Mouse (Mus musculus) MEL (cell line): ENCODE measurements around the gene Mettl1. TPM values are rescaled to one million over a fixed set of nuclear protein-coding genes. Genes with fewer than 3 reads are reported as not detected.
A peak's percentile ranks its signal among the peaks of the same experiment; 100 is the strongest.

Experiments used
- DNase-seq: peaks from one replicate; pipeline ENCODE4 v3.0.0; 2011; ENCODE audit warnings: low read depth, low spot score
- H3K27ac ChIP-seq: 2 replicates; pipeline ENCODE4 v1.5.1; 2012; ENCODE audit warnings: low read depth, mild to moderate bottlenecking, control low read depth, low read length, moderate library complexity; ENCODE audit not compliant: control insufficient read depth
- H3K27me3 ChIP-seq, 2 experiments: fragments of 150-350 bp in 1 of 2; sonication (generic) in 1 of 2; 2 replicates each; pipeline ENCODE4 v1.6.1; 2012; ENCODE audit warnings: low read length in 2 of 2, mild to moderate bottlenecking in 2 of 2, improper control_type of control experiment in 1 of 2, moderate library complexity in 1 of 2; ENCODE audit not compliant: insufficient read depth in 2 of 2, control insufficient read depth in 1 of 2
- H3K36me3 ChIP-seq, 2 experiments: 2 replicates each; pipeline ENCODE4 v1.6.1; 2012 to 2014; ENCODE audit warnings: low read length in 2 of 2, improper control_type of control experiment in 1 of 2, inconsistent platforms in 1 of 2, mild to moderate bottlenecking in 1 of 2; ENCODE audit not compliant: insufficient read depth in 2 of 2, control insufficient read depth in 1 of 2
- H3K4me1 ChIP-seq, 2 experiments: fragments of 150-350 bp in 1 of 2; sonication (generic) in 1 of 2; 2 replicates each; pipeline ENCODE4 v1.6.1; 2012; ENCODE audit warnings: low read length in 2 of 2, improper control_type of control experiment in 1 of 2, mild to moderate bottlenecking in 1 of 2; ENCODE audit not compliant: insufficient read depth in 2 of 2, control insufficient read depth in 1 of 2
- H3K4me3 ChIP-seq, 2 experiments: fragments of 150-350 bp in 1 of 2; sonication (generic) in 1 of 2; 2 replicates each; pipeline ENCODE4 v1.5.1; 2012; ENCODE audit warnings: low read depth in 2 of 2, low read length in 2 of 2, mild to moderate bottlenecking in 2 of 2, moderate library complexity in 2 of 2, control low read depth in 1 of 2, improper control_type of control experiment in 1 of 2; ENCODE audit not compliant: control insufficient read depth in 1 of 2, insufficient read depth in 1 of 2
- H3K79me2 ChIP-seq: 2 replicates; pipeline ENCODE4 v1.6.1; 2012; ENCODE audit warnings: mild to moderate bottlenecking, low read length, moderate library complexity; ENCODE audit not compliant: control insufficient read depth, poor library complexity, insufficient read depth
- H3K9ac ChIP-seq: 2 replicates; pipeline ENCODE4 v1.6.1; 2012; ENCODE audit warnings: low read depth, mild to moderate bottlenecking, control low read depth, low read length, moderate library complexity; ENCODE audit not compliant: control insufficient read depth, poor library complexity, severe bottlenecking
- H3K9me3 ChIP-seq: fragments of 150-350 bp; sonication (generic); replicated peaks from 2 replicates; pipeline ENCODE4 v1.6.1; 2012; ENCODE audit warnings: mild to moderate bottlenecking, low read length, improper control_type of control experiment, moderate library complexity; ENCODE audit not compliant: insufficient read depth
- CHD2 ChIP-seq: IDR thresholded peaks from 2 replicates; pipeline ENCODE4 v1.6.1; 2011; ENCODE audit warnings: low read length, improper control_type of control experiment
- CTCF ChIP-seq, 3 experiments: IDR thresholded peaks in 2 of 3; conservative IDR thresholded peaks in 1 of 3; 2 replicates each; pipeline ENCODE4 v1.5.1; 2011 to 2012; ENCODE audit warnings: low read length in 3 of 3, low read depth in 2 of 3, mild to moderate bottlenecking in 2 of 3, improper control_type of control experiment in 1 of 3, inconsistent platforms in 1 of 3, mixed read lengths in 1 of 3, moderate library complexity in 1 of 3; ENCODE audit not compliant: control insufficient read depth in 1 of 3, insufficient read depth in 1 of 3, poor library complexity in 1 of 3, severe bottlenecking in 1 of 3
- E2F4 ChIP-seq: IDR thresholded peaks from 2 replicates; pipeline ENCODE4 v1.6.1; 2011; ENCODE audit warnings: low read depth, low read length, improper control_type of control experiment, borderline replicate concordance
- JUND ChIP-seq: IDR thresholded peaks from 2 replicates; pipeline ENCODE4 v1.6.1; 2011; ENCODE audit warnings: low read depth, mild to moderate bottlenecking, improper control_type of control experiment, low read length
- KAT2A ChIP-seq: conservative IDR thresholded peaks from 2 replicates; pipeline ENCODE4 v1.6.1; 2012; ENCODE audit warnings: low read depth, low read length, improper control_type of control experiment, inconsistent platforms
- MEF2A ChIP-seq: IDR thresholded peaks from 2 replicates; pipeline ENCODE4 v1.6.1; 2014; ENCODE audit warnings: low read depth, mild to moderate bottlenecking, inconsistent platforms, low read length, improper control_type of control experiment; ENCODE audit not compliant: poor library complexity, insufficient replicate concordance, severe bottlenecking; ENCODE audit errors: extremely low read depth
- MXI1 ChIP-seq: IDR thresholded peaks from 2 replicates; pipeline ENCODE4 v1.6.1; 2011; ENCODE audit warnings: mild to moderate bottlenecking, low read depth, low read length, improper control_type of control experiment
- MYB ChIP-seq: IDR thresholded peaks from 2 replicates; pipeline ENCODE4 v1.6.1; 2011; ENCODE audit warnings: mild to moderate bottlenecking, low read depth, low read length, improper control_type of control experiment
- NELFE ChIP-seq: IDR thresholded peaks from 2 replicates; pipeline ENCODE4 v1.6.1; 2011; ENCODE audit warnings: low read depth, low read length, improper control_type of control experiment
- RAD21 ChIP-seq: IDR thresholded peaks from 2 replicates; pipeline ENCODE4 v1.6.1; 2011; ENCODE audit warnings: mild to moderate bottlenecking, low read depth, low read length, improper control_type of control experiment
- RCOR1 ChIP-seq: IDR thresholded peaks from 2 replicates; pipeline ENCODE4 v1.6.1; 2012; ENCODE audit warnings: low read depth, mild to moderate bottlenecking, inconsistent platforms, low read length, improper control_type of control experiment
- SMC3 ChIP-seq: IDR thresholded peaks from 2 replicates; pipeline ENCODE4 v1.6.1; 2011; ENCODE audit warnings: low read depth, low read length, improper control_type of control experiment
- TBP ChIP-seq: IDR thresholded peaks from 2 replicates; pipeline ENCODE4 v1.8.0; 2011; ENCODE audit warnings: low read depth, low read length, improper control_type of control experiment
- ZMIZ1 ChIP-seq: IDR thresholded peaks from 2 replicates; pipeline ENCODE4 v1.6.1; 2012; ENCODE audit warnings: low read depth, mild to moderate bottlenecking, inconsistent platforms, low read length, improper control_type of control experiment, moderate library complexity
- polyA plus RNA-seq, 2 experiments: library from polyadenylated mRNA; stranded (reverse) in 1 of 2; unstranded in 1 of 2; fragments of >175 nt in 1 of 2; fragments of >200 nt in 1 of 2; gene quantifications; 2 replicates each; pipeline versions ENCODE4 v1.2.1 to v1.2.4; 2012; ENCODE audit warnings: low replicate concordance in 2 of 2, low read depth in 1 of 2; ENCODE audit not compliant: insufficient read length in 2 of 2, insufficient read depth in 1 of 2, missing spikeins in 1 of 2
- total RNA-seq: library from RNA; depleted of rRNA; stranded (reverse); fragments of 300-350 nt; gene quantifications from 2 replicates; pipeline ENCODE4 v1.2.3, GENCODE M21; 2012

Gene Mettl1
- total and polyA plus RNA-seq, 3 experiments = 35.3 to 67.3 TPM; not detected in 1

GRCm38 (mm10) chr10:127003806-127004205, 37.4 kb upstream of the Mettl1 start:
- Histone ChIP-seq H3K4me1 (peaks cover 6 to 18% of the 10 kb centered on the region in 2 experiments), H3K4me3 (no peak overlapping the region), H3K9me3 (no peaks in the 10 kb centered on the region), H3K79me2 (peaks cover 9% of the 10 kb centered on the region; the same call in 1 of the 2 replicates), H3K36me3 (peaks cover 0 to 14% of the 10 kb centered on the region in 2 experiments; a peak in 3 of 4 replicates), H3K27ac (no peak overlapping the region), H3K27me3 (no peaks in the 10 kb centered on the region), H3K9ac (no peak overlapping the region)
- no peak for DNase-seq
- TF ChIP-seq E2F4 = no peak
- TF ChIP-seq MXI1 = no peak
- no peak for TF ChIP-seq TBP
- no peak for TF ChIP-seq MEF2A
- TF ChIP-seq RAD21 = no peak
- no peak for TF ChIP-seq KAT2A
- no peak for TF ChIP-seq NELFE

DNA sequence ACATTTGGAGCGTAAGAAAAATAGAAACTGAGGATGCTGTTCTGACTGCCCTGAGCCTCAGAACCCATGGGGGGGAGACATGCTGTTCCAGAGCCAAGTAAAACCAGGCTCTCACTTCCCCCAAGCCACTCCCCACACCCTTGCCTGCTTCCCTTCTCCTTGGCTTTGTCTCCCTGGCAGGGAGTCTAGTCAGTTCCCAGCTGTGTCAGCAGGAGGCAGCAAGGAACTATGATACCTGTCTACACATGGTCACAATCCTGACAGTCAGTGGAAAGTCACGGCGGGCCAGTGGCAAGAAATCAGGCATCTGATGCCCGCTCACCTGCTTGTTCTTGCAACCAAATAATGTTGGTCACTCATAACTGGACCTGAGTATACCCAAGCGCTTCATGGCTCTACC, 24.7 kb upstream of the Mettl1 start:
- no peak overlapping the region for H3K27ac ChIP-seq
- H3K4me1 ChIP-seq = no peaks in the 10 kb centered on the region
- DNase-seq = no peak
- H3K9ac ChIP-seq = no peak overlapping the region
- H3K36me3 ChIP-seq = no peaks in the 10 kb centered on the region; a peak in 1 of 4 replicates
- H3K9me3 ChIP-seq = no peaks in the 10 kb centered on the region
- TF ChIP-seq SMC3 (peak; percentile 23; the same call in 1 of the 2 replicates), RCOR1 (no peak), RAD21 (peak; percentile 8), MYB (no peak), CHD2 (no peak), CTCF (IDR thresholded peaks at IDR 0.05 in 2 of 3, conservative IDR thresholded peaks at IDR 0.05 in 1 of 3; ENCODE audit: control insufficient read depth in 1 of 3, insufficient read depth in 1 of 3, low read depth in 2 of 3, low read length in 3 of 3, poor library complexity in 1 of 3, severe bottlenecking in 1 of 3) (peak in 1 of 3 experiments; percentile 30; a peak in 2 of 6 replicates), ZMIZ1 (no peak)
- no peaks in the 10 kb centered on the region for H3K27me3 ChIP-seq
- H3K4me3 ChIP-seq = no peak overlapping the region
- H3K79me2 ChIP-seq = no peaks in the 10 kb centered on the region

GRCm38 (mm10) chr10:127017071-127017470, 24.1 kb upstream of the Mettl1 start:
- TF ChIP-seq JUND = no peak
- Histone ChIP-seq H3K4me1 (no peaks in the 10 kb centered on the region), H3K9me3 (no peaks in the 10 kb centered on the region), H3K79me2 (no peaks in the 10 kb centered on the region), H3K27me3 (no peaks in the 10 kb centered on the region), H3K9ac (no peak overlapping the region), H3K4me3 (no peak overlapping the region), H3K36me3 (peaks cover 0 to 2% of the 10 kb centered on the region in 2 experiments; a peak in 1 of 4 replicates), H3K27ac (no peak overlapping the region)
- no peak for DNase-seq
